Mouse (Mus musculus) right cerebral cortex, adult 2 months (tissue): ENCODE results near the gene Mks1.

ENCODE experiments used
- DNase-seq, 2 experiments: peaks; one replicate each; pipeline ENCODE4 v3.0.0; 2021 to 2022; ENCODE audit warnings: low spot score in 2 of 2

Gene Mks1

DNA sequence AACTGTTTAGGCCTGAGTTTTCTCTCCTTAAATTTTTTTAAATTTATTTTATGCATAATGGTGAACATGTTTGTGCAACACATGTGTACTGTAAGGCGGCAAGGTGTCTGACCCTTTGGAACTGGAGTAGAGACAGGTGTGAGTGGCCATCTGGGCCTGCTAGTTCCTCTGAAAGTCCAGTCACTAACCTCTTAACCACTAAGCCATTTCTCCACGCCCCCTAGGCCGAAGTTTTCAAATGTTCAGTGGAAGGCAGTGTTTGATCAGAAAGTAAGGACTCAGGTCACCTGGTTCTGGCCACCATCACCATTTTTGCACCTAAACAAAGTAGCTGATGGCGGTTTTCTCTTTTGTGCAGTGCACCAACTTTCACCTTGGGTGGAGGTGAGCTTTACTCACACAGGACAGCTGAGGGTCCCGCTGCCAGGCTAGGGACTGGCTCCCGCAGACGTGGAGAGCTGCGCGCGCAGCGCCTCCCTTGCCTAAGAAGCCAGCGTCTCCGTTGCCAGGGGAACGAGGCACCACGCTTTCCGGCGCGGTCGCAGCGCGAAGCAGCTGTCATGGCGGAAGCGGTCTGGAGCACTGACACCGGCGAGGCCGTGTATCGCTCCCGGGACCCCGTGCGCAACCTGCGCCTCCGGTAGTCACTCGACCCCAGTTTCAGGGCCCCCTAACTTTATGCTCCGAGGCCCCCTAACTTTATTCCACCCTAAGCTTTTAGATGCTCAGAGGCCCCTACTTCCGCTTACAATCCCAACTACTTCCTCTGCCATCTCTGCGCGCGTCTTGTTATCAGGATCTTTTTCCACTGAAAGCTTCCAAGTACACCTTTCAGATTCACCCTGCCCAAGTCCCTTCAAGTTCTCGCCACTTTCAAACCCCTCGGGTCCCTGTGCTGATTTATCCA lies at the start of gene Mks1:
Gene Mks1 (plus strand): TSS at position 526 of the 907 bp plus-strand sequence.
- peak; percentile 93 to 96 for DNase-seq

DNA sequence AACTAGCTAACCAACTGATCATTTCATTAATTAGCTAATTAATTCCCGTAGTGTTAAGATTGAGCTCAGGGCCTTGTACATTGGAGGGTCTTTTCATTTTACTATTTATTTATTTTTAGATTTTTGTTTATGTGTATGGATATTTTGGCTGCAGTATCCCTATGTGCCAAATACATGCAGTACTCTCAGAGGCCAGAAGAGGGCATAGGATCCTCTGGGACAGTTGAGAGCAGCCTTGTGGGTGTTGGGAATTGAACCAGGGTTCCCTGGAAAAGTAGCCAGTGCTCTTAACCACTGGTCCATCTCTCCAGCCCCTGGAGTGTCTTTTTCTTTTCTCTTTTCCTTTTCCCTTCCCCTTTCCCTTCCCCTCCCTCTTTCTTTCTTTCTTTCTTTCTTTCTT lies 47.6 kb upstream of the Mks1 start:
- DNase-seq: no peak

DNA sequence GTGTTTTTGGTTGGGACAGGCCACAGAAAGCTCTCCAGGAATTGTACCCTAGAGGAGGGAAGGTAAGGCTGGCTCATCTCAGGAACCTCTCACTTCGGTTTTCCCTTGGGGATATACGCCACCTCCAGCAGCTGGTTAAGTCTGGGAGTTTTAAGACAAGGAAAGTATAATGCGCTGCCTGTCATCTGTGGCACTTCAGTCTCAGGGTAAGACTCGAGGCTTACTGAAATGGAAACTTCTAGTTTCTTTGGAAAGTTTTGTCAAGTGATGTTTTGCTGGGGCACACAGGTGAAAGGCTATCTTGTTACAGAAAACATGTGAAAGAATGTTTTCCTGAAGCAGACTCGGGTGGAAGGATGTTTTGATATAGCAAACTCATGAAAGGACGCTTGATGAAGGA lies 45.6 kb upstream of the Mks1 start:
- DNase-seq: no peak

DNA sequence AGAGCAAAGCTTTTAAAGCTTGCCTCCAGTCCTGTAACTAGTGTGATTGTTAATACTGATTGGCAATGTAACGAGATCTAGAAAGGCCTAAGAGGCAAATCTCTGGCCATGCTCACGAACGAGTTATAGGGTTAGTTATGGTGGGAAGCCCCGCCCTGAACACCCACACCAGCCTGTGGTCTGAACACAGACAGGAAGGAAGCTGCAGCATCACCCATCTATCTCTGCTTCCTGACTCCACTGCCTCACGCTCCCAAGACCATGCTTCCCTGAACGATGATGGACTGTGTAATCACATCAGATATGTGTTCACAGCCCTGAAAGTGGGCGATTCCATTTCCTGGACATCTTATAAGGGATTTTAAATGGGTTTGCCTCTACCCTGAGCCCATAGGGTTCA lies 44.8 kb upstream of the Mks1 start:
- DNase-seq: no peak

DNA sequence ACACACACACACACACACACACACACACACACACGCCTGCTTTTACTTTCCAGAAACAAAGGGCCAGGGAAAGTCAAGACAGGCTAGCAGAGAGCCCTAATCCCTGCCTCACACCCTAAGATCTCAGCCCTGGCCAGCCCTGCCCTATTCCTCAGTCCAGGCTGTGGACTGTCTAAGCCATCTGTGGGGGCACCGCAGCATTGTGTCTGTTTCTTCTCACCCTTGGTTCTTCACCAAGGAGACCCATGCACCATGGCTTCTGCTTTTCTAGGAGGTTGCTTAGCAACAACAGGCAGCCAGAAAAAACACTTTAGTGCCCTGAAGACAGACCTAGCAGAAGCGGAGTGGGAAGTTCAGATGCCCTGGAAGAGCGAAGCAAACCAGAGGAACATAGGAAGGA lies 41.6 kb upstream of the Mks1 start:
- DNase-seq: no peak

DNA sequence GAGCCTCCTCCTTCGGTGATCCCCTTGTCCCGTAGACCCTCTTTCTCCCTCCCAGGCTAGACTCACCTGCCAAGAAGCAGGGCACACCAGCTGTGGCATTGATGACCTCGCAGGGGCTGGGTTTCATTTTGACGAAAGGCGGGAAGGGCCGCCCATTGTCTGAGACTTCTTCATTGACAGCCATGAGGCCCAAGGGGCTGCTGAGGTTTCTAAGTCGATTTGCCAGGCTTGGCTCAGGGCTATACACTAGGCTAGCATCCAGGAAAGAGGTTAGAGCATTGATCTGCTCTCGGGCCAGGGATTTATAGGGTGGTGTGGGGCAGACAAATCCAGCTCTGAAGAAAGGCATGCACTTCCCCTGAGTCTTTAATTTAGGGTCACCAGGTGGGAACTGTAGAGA lies 38.2 kb upstream of the Mks1 start:
- no peak for DNase-seq

DNA sequence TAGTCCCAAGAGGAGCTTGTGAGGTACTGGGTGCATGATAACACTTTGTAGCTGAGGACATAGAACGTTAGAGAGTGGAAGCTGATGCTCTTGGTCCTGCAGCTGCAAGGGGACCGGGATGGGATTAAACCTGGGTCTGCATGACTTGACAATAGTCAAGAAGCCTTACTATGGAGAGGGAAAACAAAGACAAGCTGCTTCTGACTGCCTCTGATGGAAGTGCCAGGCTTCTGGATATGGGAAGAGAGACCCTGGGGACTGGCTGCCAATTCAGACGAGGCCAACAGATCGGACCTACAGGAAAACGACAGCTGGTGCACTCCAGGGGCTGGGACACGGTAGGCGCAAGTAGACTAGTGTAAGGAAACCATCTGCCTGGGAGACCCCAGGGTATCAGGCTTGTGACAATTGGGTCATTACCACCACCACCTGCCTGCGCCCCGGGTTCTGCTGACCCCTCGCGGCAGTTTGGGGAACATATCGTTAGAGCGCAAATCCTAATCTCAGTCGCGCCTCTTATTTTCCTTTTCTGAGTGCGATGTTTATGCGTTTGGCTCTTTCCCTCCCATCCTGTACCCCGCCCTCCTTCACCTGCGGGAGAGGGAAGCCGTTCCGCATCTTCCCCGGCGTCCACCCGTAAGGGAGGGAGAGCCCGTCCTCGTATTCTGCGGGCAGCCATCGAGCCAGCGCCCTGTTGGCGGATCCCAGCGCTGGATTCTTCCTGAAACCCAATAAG lies 36.1 kb upstream of the Mks1 start:
- DNase-seq: peak; percentile 58 to 62

DNA sequence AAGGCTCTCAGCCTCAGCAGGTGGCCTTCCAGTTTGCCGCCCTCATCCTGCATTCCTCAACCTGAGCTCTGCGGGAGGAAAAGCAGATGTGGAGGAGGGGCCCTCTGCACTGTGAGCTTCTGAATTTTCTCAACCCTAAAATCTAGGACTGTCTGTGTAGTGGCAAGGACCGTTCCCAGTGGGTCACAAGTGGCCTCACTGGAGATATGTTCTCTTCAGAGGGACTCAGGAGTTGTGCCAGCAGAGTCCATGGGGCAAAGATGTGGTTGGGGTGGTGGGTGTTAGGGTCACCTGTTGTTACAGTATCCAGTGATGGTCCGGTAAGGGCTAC lies 35.6 kb upstream of the Mks1 start:
- DNase-seq: no peak

DNA sequence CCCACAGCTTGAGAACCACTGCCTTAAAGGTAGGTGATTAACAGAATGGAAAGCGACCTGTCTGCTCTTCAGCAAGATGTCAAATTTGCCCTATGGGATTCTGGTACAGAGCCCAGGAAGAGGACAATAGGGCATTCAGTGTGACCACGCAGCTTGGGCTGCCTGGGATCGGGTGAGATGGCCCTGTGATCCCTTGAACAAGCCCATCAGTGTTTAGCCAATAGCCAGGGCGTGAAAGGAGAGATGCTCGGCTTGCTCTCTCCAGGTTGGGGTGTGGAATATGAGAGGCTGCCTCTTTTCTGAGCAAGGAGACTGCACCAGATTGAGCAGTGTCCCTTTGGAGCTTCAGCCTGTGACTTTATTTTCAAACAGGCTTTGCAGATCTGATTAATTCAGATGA lies 31.5 kb upstream of the Mks1 start:
- DNase-seq: no peak

DNA sequence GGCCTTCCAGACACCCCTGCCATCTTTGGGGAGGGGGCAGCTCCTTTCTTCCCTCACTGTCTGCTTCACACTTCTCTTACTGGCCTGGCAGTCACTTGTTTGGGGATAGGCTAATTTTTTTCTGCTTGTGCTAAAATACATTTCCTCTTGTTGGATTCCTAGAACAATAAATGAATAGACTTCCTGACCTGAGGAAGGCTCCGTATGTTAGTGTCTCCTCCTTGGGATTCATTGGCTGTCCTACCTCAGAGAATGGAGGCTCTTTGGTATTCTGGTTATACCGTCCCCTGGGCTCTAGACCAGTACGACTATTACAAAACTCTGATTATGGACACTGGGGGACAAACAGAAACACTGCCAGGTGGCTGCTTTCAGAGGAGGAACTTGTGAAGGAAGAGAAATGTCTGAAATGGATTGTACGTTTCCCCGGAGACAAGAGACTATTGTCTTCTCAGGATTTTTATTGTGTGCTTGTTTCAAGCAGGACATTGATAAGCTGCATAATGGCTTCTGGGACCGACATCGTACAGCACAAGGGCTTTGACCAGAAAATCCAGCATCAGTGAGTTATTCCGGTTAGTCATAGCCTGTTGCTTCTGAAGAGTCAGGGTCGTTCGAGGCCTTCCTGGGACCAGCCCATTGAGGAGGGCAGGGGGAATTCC lies 24.6 kb upstream of the Mks1 start, which contains the start of gene Lpo:
Gene Lpo (minus strand): TSS at position 51 of the 662 bp plus-strand sequence.
- DNase-seq: no peak

DNA sequence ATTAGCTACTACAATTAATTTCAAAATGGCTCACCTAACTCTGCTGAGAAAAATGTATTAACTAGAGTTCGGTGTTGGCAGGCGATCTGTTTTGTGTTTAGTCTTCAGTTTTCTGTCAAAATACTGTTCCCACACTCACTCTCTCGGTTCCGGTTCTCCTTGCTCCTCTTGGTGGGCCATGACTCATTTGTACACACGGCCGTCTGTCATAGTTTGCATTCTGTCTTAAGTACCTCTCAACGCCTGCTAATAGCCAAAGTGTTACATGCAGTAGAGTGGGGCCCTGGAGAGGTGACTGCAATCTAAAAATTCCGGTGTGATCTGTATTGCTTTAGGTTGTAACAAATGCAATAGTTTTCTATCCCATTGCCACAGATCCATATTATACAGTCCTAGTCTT lies 12.3 kb upstream of the Mks1 start:
- DNase-seq: no peak

DNA sequence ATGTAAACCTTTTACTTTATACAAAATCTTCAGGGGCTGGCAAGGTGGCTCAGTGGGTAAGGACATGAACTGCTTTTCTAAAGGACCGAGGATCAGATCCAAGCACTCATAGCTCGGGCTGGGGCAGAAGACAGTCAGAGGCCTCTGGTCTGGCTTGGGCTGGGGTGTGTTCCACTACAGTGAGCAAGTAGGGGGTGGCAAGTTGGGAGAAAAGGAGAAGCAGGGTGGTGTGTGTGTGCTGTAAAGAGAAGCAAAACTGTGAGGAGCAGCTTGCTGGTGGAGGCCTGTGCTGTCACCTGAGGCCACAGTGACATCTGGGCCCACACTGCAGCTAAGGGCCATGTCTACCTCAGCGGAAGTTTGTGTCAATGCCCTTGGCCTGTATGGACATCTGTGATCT lies 11.6 kb upstream of the Mks1 start:
- no peak for DNase-seq

DNA sequence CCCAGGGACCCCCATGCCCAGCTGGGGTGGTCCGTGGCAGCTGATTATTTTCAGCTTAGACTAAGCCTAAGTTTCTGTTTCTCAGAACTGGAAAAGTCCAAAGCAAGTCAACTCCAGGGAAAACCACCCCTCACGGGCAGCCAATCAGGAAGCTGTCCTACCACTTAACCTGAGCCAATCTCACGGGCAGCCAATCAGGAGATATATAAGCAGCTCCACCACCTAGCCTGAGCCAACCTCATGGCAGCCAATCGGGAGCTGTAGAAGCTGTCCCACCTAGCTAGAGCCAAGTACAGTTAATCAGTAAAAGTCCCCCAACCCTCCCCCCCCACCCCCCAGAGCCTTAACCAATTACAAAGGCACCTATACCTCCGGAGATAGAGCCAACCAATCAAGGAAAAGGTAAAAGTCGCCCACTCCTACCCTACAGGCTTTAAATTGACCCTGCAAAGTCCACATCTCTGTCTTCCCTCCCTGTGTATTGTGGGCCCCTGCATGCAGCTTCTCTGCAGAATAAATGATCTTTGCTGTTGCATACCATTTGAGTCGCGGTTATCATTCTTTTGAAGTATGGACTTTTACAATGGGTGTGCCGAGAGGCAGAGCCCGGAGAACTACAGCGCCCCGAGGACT lies 5.9 kb upstream of the Mks1 start:
- no peak for DNase-seq

DNA sequence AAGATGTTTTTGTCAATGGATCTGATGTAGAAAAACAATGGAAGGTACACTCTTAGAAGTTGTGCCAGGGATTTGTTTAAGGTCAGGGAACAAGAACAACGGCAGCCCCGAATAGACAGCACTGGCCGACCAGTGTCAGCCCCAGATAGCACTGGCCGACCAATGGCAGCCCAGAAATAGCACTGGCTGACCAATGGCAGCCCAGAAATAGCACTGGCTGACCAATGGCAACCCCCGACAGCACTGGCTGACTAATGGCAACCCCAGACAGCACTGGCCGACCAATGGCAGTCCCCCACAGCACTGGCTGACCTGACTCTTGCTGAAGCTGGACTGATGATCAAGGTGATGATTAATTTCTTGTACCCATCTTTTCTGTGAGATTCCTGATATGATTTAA lies 5.1 kb upstream of the Mks1 start:
- DNase-seq: no peak

DNA sequence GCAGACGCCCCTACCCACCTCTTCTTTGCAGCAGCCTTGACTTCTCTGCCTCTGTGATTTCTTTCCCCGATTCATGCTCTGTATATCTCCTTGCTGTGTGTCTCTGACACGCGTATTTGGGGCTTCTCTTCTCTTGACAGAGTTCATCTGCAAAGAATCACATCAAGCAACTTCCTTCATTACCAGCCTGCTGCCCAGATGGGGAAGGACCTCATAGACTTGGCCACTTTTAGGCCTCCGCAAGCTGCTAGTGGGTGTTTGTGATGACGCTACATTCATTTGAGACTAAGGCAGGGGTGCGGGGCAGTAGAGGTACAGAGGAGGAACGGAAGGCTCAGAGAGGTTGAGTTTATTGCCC lies 561 bp downstream of the Mks1 start:
- peak; percentile 40 to 46 for DNase-seq

DNA sequence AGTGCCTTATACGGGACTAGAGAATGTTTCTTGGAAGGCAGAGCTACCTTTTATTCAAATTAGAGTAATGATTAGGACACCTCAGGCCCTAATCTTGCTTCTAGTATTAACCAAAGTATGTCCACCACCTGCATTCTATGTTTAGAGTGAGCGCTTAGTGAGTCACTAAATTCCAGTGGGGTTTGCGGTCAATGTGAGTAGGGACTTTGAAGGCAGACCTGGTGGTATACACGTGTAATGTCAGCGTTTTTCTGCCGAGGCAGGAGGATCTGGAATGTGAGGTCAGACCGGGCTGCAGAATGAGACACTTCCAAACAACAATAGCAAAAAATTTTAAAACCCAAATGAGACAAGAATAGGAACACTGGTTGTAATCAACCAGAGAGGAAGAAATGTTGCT lies 1.5 kb downstream of the Mks1 start:
- DNase-seq: no peak

DNA sequence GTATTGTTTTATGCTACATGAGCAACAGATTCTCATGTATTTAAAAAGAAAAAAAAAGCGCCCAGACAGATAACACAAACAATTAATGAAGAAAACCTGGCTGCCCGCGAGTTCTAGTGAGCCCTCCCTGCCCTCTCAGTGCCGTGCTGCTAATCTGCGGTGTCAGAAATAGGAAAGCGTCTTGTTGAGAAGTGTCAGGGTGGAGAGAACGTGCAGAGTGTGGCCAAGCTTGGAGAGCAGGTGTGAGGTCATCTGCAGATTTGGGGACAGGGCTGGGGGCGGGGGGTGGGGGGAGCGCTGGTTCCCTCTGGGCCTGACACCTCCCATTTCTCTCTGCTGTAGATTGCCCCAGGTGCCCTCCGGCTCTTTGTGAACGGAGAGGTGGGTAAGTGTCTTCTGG lies 6.3 kb downstream of the Mks1 start:
- DNase-seq: no peak

DNA sequence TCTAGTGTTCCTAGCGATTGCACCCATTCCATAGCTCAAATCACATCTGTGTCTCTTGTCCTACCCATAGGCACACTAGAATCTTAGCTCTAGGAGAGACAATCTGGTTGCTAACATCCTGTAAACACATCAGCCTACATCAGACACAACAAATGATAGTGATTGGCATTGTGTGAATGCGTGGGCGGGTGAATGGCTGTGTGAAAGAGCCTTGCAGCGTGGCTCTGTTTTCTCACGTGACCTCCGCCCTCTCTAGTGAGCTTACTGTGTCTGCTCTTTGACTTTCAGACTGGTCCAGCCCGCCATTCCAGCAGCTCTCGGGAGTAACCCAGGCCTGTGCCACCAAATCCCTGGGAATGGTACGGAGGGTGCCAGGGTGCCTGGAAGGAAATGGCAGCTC lies 7.4 kb downstream of the Mks1 start:
- DNase-seq: no peak

DNA sequence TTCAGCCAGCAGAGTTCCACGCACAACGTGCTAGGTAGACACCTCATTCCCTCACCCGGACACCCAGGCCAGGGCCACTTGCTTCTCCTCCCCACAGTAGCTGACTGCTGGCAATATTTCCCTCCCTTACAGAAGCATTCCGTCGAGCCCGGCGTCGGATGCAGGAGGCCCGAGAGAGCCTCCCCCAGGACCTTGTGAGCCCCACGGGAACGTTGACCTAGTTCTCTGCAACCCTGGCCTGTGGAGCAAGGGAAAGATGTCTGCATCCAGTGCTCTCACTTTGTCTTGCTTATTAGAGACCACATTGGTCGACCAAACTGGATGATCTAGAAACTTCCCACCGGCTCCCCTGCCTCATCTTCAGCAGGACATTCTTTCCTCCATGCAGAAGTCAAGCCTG lies 9.8 kb downstream of the Mks1 start:
- no peak for DNase-seq

DNA sequence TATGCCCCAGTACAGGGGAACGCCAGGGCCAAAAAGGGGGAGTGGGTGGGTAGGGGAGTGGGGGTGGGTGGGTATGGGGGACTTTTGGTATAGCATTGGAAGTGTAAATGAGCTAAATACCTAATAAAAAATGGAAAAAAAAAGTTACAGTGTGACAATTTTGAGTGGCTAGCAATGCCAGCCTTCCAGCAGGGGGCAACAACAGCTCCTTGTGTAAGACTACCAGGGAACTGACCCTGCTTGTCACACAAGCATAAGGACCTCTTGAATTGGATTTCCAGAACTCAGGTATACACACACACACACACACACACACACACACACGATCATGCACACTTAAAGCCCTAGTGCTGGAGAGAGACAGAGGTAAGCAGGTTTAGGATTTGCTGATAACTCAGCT lies 13.9 kb downstream of the Mks1 start:
- DNase-seq: peak; percentile 11 to 30

DNA sequence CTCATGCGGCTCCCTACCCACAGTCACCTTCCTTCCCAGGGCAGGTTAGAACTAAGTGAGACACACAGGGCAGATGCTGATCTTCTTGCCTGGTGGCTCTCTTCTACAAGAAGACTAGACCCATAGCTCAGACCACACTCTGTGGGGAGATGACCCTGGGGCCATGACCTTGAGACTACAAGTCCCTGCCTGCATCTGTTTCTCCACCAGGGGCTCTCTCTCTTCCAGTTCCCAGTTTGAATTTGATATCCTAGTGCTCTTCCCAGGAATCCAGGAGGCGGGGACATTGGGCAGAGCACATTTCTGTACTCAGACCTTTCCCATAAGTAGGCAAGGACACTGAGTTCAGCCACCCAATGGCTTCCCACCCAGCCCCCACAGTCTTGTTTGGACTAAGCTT lies 17.1 kb downstream of the Mks1 start:
- DNase-seq: no peak

DNA sequence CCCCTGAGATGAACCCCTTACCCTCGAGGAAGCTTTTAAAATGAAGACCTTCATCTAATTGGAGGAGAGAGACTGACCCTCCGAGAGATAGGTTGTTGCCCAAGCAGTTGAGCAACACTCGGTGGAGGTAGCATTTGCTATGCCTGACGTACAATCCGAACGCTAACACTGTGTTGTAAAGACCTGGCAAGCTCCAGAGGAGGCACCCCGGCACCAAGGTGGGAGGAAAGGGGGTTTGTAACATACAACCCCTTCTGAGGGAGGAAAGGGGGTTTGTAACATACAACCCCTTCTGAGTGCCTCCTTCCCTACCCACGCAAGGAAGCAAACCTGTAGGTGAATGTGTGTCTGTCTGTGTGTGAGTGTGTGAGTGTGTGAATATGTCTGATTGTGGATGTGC lies 18.8 kb downstream of the Mks1 start:
- DNase-seq: no peak
